Mouse (Mus musculus): ENCODE data around the gene Timd4.

DNA sequence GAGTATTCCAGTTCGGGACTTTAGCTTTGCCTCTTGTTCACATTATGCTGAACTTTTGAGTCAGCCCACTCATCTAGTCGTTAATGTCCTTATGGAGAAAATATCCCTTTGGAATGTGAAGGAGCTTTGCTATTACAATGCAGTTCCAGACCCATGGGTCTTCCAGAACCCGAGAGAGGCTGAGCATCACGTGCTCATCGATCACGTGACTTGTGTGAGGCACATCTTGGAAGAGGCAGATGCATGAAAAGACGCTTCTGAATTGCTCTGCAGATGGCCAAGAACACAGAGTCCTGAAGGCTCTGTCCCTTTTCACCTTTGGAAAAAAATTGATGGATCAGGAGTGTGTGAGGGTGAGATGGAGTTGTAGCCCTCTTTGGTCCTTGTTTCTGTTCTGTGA, 58.0 kb downstream of the Timd4 start:
- TF ChIP-seq CTCF (conservative IDR thresholded peaks at IDR 0.05; ENCODE audit: low read length) (no peak), NANOG (IDR thresholded peaks at IDR 0.05; ENCODE audit: borderline replicate concordance, low read length) (no peak), POU5F1 (IDR thresholded peaks at IDR 0.05; ENCODE audit: borderline replicate concordance, low read length) (no peak)

All from E14TG2a.4 (cell line).